Mouse (Mus musculus): ENCODE data around the gene Lrrc41.
A peak's percentile ranks its signal among the peaks of the same experiment; 100 is the strongest.

DNA sequence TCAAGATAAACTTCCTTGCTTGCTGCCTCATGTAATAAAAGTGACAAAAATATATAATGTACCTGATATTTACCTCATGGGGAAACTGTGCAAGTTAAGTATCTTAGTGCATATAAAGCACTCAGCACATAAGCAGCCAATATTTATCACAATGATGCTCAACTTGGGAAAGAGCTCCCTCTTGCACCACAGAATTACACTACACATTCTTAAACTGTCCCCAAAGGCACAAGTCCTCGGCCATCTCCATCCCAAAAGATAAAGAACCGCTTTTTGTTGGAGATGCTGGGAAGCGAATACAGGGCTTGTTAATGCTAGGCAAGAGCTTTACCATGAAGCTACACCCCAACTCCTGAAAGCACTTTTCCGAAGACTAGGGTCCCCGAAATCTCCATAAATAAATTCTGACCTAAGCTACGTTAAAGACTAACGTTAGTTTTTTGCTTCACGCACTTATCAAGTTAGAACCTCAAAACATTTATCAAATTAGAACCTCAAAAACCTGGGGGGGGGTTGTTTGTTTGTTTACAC, 859 bp upstream of the Lrrc41 start:
- TF ChIP-seq TBP (IDR thresholded peaks at IDR 0.05; ENCODE audit: low read depth, low read length) (no peak), POLR2AphosphoS5 (IDR thresholded peaks at IDR 0.05; ENCODE audit: borderline replicate concordance, low read depth, low read length) (no peak), MAX (IDR thresholded peaks at IDR 0.05; ENCODE audit: low read length) (no peak), CTCF (IDR thresholded peaks at IDR 0.05 in 2 of 3, conservative IDR thresholded peaks at IDR 0.05 in 1 of 3; ENCODE audit: control insufficient read depth in 1 of 3, insufficient read depth in 1 of 3, low read depth in 2 of 3, low read length in 3 of 3, poor library complexity in 1 of 3, severe bottlenecking in 1 of 3) (peak in 2 of 3 experiments; percentile 46 to 68; a peak in 4 of 6 replicates), ZKSCAN1 (IDR thresholded peaks at IDR 0.05; ENCODE audit: low read depth, low read length) (no peak), HCFC1 (IDR thresholded peaks at IDR 0.05; ENCODE audit: low read depth, low read length) (0 out of 2 replicates have a peak, but pooled peaks have one; percentile 27)
